Mouse (Mus musculus): ENCODE measurements around the gene Cnnm4.

DNA sequence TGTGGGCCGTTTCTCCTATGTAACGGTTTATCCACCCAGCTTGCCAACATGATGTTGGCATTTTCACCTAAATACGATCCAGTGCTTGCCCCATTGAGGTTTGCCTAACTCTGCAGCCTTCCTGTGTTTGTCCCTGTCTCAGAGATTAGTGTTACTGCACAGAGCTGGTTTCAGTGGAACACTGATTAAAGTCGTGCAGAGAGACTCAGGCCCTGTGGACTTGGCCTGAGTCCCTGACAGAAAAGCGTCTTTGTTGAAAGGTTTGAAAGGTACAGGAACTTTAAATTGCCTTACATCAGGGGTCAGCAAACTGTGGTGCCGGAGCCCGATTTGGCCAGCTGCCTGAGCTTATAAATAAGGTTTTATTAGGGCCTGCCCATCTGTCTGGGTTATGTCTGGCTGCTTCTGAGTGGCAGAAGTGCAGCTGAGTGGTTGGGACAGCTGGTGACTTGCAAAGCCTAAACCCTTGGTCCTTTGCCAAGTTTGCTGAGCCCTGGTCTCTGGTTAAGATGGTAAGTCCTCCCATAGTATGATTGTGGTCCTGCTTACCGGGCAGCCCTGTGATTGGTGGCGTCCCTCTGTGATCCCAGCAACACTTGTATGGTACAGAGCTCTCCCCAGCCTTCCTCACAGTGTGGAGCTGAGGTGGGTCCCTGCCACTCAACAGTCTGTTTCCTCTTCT, 52.1 kb downstream of the Cnnm4 start:
- TF ChIP-seq CTCF (conservative IDR thresholded peaks at IDR 0.05; ENCODE audit: low read length) = no peak
- no peak for TF ChIP-seq POU5F1 (IDR thresholded peaks at IDR 0.05; ENCODE audit: borderline replicate concordance, low read length)

All from E14TG2a.4 (cell line).